Mouse (Mus musculus): Measurements from ENCODE around the gene Speg.

Gene Speg

DNA sequence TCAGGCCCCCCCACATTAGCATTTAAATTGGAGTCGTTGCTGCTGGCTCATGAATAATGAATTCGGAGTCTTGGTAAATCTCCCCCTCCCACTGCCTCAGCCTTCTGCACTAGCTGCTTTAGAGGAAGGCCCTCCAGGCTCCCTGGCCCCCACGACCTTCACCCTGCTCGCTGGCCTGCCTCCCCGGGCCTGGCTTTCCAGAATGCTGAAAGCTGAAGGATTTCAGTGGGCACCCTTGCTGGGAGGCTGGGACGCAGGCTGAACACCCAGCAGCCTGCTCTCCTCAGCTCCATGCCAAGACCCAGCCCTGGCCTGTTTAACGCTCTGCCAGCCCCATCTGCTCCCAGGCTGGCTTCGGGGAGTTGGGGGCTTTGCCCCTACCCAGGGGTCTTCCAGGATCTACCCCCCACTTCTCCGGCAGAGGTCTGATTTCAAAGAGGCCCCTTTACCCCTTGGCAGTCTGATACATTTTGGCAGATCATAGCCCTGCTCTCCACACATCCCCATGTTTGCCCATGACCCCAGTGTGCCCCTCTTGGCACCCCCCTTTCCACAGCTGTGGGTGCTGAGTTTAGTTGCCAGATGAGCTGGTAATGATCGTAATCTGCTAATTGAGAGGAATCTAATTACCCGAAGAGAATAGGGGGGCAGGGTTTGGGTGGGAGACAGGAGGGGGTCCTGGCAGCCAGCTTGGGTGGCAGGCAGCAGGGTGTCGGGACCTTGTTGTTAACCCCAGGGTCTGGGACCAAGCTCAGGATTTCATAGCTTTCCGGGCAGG lies 68.3 kb downstream of the Speg start:
- peak; percentile 71 for DNase-seq

DNA sequence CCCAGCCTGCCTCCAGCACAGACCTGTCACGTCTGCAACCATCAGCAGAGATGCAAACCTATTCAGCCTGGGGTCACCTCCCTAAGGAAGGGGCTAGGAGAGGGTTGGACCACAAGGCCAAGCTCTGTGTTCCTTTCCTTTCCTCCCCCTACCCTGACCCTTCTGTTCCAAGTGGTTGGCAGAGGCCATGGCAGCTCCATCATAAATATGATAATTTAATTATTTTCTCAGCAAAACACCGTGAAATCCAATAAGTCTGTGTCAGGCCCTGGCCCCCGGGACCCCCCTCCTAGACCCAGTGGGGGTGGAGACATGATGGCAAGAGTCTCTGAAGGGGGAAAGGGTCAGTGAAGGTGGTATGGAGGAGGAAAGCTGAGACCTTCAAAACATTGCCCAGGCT lies 69.1 kb downstream of the Speg start:
- peak; percentile 37 for DNase-seq

- peak; percentile 56 for DNase-seq
These were observed 70.1 kb downstream of the Speg start for GRCm38 (mm10) chr1:75445141-75445701.

DNA sequence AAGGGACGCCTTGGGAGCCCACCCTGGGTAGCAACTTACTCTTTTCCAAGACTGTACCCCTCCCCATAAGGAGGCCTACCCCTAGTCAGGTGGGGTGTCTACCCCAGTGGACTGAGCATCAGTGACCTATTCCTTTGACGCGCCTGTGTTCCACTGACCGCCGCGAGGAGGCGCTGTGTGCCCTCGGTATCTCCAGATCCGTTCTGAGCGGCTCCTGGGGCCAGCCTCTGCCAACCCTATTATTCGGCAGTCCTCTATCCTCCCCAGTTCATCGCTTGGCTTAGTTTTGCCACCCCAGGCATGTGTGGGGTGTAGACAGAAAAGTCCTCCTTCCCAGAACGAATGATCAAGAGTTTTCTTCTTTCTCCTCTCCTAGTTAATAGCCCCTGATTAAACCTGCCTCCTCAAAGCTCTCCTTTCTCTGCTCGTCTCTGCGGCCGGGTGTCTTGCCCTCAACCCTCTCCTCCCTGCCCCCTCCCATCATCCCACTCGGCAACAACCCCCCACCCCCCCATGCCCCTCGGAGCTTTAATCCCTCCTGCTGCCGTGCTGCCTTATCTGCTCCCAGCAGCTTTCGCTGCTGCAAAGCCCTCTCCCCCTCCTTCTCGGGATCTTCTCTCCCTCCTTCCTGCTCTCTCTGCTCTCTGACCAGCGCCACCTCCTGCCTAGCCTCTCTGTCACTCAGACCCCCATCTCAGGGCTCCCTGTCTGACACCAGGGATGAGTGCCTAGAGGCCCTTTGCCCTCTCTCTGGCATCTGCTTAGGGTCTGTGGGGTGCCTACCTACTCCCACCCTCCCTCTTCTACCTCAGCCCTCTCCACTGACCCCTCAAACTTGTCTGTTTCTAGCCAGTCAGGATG lies 70.9 kb downstream of the Speg start:
- peak; percentile 86 for DNase-seq

- DNase-seq, result peak; percentile 41
These were observed 71.6 kb downstream of the Speg start for GRCm38 (mm10) chr1:75446656-75447055.

DNA sequence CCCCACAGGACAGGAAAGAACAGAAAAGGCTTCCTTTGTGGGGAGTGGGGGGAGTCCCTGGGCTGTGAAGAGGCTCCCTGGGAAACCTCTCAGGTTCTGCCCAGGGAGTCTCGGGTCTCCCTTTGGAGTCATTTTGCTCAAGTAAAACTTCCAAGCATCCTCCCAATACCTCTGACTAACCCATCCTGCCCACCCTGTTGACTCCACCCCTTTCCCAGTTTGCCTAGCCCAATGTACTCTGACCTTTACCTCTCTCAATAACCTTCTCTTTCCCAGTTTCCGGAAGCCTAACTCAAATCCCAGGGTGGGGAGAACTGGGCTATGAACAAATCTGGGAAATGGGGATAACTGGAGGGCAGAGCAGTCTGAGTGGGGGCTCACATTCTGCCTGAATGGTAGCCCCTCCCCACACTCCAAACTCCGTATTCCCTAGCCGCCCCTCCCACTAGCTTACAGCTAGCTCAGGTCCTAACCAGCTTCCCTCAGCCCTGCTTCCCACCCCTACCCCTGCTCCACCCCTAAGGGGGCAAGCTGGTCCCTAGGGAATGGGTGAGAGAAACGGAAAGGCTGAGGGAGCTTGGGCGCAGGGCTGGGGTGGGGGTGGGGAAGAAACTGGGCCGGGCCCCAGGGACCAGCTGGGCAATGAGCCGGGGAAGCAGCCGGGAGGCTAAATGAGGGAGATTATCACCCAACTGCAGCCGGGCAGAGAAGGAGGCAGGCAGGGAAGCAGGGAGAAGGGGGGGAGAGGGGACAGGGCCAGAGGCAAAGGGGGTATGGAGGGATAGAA lies 72.4 kb downstream of the Speg start:
- no peak for DNase-seq

DNA sequence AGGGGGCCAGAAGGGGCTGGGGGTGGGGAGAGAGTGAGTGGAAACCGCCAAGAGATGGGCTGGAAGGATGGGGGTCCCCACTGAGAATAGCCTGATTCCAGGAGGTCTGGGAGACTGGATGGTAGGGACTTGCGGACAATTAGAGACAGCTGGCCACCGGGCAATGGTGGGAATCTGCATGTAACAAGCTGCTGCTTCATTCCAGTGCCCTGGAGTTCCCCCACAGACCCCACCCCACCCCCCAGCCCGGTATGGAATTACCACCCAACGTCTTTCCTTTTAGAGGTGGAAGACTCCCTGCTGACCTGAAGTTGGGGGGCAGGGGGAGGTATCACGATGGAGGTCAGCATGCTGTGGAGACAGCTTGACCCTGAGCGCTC lies 72.9 kb downstream of the Speg start:
- no peak for DNase-seq

GRCm38 (mm10) chr1:75448937-75449336 lies 73.8 kb downstream of the Speg start:
- no peak for DNase-seq

GRCm38 (mm10) chr1:75449377-75450135 lies 74.5 kb downstream of the Speg start:
- no peak for DNase-seq

- DNase-seq, result no peak
These were observed 75.4 kb downstream of the Speg start, which contains the start of gene Asic4 for GRCm38 (mm10) chr1:75450314-75451005. Asic4 (plus strand) TSS chr1:75450436.

GRCm38 (mm10) chr1:75451900-75452299 lies 76.8 kb downstream of the Speg start:
- no peak for DNase-seq

DNA sequence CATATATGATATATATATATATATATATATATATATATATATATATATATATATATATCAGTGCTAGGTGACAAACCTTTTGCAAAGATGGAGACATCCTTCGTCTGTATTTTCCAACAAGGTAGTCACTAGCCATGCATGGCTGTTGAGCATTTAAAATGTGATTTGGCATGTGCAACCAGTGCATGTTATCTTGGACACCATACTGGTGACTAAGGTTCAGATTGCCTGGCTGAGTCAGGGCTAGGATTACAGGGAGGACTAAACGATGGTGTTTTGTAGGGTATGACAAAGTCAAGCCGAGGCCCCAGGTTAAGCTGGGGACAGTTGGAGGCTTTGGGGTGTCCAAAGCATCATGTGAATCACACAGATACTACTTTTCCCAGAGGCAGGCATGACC lies 80.3 kb downstream of the Speg start:
- DNase-seq, result no peak

- no peak for DNase-seq
These were observed 80.9 kb downstream of the Speg start for GRCm38 (mm10) chr1:75455948-75456347.

DNA sequence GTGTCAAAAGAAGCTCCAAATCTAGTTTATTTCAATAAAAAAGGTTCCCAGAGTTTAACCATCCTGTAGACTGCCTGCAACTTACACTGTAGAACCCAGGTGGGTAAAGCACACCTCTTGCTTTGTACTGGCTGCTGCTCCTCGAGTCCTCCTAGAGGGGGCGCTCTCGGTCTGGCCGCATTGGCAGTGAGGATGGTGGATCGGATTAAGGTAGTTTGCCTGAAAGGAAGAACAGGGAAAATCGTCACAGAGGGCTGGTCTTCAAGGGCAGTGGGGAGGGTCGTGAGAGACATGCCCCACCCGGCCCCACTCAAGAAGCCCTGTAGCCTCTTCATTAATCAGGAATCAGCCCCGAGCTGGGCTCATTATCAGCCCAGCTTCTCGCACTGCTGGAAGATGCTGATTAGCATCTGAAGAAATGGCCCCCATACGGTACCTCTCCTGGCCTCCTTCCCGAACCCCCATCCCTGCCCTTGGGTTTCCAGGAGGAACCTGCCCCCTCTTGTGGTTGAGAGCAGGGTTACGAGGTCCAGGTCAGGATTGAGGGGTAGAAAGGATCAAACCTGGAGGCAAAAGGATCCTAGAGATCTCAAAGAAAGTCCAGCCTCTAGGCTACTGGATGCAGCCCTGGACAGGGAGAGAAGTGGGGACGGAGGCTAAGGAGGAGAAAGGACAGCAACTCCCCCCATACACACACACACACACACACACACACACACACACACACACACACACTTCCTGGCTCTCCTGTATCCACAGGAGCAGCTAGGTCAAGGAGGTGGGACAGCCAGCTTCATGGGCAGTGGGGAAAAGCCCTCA lies 81.9 kb downstream of the Speg start:
- DNase-seq, result no peak

- no peak for DNase-seq
These were observed 82.6 kb downstream of the Speg start for GRCm38 (mm10) chr1:75457710-75458024.

DNA sequence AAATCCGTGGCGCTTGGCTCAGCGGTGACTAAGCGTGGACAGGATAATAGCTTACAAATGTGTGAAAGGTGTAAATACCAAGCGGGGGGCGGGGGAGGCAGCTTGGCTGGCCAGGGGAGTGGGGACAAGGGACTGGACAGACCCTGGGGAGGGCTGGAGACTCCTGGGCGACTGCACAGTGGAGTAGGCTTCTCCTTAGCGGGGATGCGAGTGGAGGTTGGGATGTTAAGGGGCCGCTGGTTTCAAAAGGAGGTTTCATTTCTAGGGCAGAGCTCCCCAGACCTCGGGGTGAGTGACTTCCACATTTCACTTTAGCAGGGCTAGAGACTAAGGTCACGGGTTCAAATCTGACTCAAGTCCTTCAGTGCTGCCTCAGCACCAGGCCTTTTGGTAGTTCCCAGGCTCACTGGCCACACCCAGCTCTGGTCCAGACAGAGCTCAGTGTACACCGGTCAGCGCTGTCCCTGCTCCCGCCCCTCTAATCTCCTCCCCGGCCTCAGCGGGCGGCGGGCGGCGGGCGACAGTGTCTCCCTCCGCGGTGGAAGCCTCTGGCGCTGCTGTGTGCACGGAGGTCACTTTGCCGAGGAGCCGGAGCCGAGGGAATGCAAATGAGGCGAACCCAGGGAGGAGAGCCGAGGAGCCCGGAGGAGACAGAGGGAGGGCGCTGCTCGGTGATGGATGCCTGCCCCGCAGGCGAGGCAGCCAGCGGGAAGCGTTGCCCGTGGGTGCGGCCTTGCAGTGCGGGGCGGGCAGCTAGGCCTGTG lies 83.1 kb downstream of the Speg start:
- no peak for DNase-seq

GRCm38 (mm10) chr1:75458789-75459684 lies 83.9 kb downstream of the Speg start:
- no peak for DNase-seq

DNA sequence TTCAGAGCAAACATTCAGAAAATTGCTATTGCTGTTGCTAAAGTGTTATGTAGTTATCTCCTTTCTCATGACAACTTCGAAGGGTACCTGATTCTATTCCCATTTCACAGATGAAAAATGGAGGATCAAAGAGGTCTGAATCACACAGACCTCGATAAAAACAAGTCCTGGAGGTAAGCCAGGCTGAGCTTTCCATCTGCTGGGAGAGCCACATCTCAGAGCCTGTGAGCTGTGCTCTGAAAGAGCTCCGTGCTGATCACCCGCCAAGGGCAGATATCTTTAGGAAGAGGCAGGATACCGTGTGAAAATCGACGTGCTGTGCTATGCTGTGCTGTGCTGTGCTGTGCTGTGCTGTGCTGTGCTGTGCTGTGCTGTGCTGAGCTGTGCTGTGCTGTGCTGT lies 85.2 kb downstream of the Speg start:
- DNase-seq, result no peak

GRCm38 (mm10) chr1:75462636-75463035 lies 87.5 kb downstream of the Speg start:
- no peak for DNase-seq
